Mouse (Mus musculus) lung, postnatal 36 days (tissue): Measurements from ENCODE around the gene Gm11146.

Experiments
- DNase-seq: peaks from one replicate; pipeline ENCODE4 v3.0.0; 2022; ENCODE audit warnings: mixed read lengths

Gene Gm11146

DNA sequence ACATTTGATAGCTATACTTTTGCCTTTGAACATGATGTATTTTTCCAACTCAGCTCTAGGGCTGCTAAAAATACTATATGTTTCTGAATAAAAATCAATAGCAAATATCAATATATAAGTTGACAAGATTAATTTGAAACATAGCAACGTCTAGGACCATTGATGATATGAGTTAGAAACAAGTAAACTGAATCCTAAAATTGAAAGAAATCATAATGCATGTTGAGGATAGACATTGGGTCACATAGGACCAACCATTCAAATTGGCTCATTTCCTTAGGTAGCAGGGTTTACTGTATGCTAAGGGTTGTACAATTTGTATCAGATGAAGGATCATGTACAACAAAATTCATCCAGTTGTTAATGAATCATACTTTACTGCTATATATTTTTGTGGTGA, at the start of gene Gm11146:
TSS of gene Gm11146 (minus strand) at position 101 of the 400 bp plus-strand sequence.
- no peak for DNase-seq

DNA sequence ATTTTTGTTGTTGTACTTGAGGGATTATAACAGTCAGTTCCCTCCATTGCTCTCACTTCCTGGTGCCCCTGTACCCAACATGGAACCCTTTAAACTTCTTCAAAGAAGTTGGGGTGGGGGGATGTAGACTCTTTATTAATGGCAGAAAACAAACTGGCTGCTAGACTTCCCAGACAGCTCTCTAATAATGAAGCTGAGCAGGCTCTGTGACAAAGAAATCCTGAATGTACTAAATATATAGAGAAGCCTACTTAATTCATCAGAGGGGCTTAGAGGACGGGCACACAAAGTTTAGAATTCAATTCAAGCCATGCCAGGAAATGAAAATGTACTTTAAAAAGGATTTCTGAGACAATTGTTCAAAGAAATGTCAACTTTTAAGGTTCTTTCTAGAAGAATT, 48.7 kb upstream of the Gm11146 start:
- no peak for DNase-seq

DNA sequence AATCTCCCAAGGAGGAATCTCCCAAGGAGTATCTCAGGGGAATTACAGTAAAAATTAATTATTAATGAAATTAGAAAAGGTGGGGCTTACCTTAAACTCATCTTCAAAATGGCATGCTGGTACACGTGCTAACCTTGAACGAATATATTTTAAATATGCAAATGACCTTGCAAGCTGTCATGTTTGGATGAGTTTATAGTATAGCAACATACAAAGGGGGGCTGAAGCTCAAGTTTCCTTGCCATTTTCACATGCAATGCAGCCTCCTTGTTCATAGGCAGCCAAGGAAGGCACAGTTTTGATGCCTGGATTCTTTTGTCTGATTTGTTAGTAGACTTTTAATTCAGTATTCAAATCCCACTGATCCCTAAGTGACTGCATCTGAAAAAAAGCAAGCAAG, 47.1 kb upstream of the Gm11146 start:
- DNase-seq, result no peak

DNA sequence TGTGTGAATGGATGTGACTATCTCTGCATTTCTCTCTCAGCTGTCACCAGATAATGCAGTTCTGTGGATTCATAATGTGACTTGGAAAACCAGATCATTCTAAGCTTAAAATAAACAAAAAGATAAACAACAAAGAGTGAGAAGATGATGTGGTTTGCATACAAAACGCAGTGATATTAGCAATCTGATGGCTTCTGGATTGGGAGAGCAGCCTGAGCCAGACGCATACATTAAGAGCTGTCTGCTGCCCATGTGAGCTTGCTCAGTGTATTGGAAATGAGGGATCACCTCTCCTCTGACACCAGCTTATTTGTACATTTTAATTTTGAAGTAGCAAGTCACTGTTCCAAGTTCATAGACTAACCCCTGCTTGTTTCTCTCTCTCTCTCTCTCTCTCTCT, 46.3 kb upstream of the Gm11146 start:
- no peak for DNase-seq

DNA sequence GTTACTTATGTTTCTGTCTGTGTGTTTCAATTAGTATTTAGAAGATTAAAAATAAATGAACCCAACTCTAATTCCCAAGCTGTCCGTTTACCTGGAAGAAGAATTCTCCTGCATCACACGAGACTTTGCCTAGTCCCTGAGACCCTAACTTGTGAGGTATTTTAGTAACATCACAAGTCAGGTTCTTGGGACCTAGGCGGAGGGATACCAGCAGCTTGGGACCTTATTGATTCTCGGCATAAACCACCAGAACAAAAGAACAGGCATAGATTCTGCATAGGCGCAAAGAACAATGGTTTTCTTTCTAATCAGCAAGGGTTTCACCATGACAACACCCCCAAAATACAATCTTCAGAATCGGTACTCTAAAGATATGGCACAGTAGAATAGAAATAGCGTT, 44.3 kb upstream of the Gm11146 start:
- DNase-seq, result no peak

DNA sequence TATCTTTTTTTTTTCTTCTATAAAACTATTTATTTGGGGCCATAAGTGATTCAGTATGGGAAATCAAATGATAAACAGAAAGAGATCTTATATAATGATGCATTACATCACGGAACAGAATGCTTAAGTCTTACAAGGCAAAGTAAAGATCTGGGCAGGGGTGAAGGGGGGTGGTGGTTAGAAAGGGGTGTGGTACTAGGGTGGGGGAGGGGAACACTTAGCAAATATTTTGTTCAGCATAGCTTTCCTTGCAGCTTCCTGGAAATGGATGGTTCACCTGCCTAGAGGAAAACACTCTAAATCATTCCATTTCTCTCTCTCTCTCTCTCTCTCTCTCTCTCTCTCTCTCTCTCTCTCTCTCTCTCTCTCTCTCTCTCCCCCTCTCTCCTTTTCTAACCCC, 43.1 kb upstream of the Gm11146 start:
- DNase-seq, result peak; percentile 6

DNA sequence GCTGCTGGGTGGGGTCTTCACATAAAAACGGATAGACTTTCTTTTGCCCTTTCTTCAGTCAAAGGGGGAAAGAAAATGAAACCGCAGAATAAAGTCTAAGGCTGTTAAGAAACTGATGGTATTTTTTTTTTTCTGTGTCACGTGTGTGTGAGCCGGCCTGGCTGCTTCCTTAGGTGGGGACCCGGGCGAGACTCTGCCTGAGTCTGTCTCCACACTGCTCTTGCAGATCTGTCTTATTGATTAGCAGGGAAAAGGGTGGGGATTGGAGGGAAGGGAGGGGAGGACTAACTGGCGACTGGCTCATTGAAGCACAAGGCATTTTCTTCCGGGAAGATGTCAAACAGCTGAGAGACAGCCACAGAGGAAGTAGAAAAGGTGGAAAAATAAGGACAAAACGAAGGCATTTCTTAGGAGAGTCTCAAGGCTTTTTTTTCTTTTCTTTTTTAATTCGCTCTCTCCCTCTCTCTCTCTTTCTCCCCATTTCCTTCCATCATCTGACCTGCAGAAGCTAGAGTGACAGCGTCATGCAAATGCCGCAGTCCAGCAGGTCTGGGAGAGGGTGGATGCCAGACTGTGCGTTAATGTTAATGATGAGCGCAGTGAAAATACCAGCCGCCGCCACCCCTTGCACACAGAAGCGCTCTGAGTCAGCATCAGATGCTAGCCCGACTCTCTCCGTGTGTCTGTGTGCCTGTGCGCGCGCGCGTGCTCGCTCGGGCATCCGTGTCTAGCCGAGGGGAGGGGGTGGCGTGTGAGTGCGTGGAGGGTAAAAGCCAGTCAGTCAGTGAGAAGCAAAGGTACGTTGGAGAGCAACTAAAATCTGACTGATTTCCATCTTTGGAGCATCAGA, 42.2 kb upstream of the Gm11146 start:
- DNase-seq, result peak; percentile 61

DNA sequence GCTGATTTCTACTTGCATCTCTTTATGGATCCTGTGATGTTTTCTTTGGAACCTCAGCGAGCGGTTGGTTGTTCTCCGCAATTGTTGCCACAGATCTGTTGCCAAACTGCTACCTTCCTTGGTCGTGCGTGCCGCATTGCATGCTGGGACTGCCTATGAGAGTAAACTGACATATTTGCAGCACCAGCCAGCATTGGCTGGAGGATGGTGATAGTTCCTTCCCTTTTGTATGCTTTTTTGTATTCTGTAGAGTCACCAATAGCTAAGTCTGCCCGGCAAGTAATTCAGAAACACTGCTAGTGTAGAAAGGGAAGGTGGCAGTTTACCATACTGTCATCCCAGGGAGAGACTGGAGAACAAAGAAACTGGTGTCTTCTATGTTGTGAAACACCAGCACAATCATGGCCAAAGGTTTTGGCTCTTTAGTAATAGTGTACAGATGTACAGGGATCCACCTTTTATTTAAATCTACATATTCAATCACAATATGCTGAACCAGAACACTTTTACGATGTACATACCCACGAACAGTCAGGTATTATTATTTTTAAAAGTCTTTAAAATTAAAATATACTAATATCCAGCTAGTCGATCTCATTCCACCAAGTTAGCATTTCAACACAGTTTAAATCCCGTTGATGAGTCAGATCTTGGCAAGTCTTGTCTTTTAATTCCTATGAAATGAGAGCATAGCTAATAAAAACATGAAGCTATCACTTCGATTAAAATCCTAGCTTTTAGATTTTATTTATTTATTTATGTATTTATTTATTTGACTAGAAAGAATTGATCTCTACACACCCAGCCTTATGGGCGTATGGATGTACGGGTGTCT, 41.4 kb upstream of the Gm11146 start:
- peak; percentile 36 for DNase-seq

DNA sequence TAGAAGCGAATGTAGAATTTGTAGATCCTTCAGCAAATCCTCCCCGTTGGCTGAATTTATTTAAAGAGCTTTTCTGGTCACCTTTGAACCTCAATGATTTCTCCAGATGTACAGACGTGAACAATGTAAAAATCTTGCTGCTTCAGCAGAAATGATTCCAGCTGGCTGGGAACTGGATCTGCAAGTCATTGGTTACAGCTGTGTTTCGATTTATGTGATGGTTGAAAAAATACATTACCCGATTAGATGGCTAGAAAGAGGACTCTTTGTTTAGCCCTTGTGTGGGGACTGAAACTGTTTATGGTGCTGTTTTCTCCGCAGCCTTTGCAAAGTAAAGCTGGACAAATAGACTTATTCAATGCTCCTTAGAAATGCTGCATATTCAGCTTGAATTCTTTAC, 34.6 kb upstream of the Gm11146 start:
- DNase-seq, result no peak

DNA sequence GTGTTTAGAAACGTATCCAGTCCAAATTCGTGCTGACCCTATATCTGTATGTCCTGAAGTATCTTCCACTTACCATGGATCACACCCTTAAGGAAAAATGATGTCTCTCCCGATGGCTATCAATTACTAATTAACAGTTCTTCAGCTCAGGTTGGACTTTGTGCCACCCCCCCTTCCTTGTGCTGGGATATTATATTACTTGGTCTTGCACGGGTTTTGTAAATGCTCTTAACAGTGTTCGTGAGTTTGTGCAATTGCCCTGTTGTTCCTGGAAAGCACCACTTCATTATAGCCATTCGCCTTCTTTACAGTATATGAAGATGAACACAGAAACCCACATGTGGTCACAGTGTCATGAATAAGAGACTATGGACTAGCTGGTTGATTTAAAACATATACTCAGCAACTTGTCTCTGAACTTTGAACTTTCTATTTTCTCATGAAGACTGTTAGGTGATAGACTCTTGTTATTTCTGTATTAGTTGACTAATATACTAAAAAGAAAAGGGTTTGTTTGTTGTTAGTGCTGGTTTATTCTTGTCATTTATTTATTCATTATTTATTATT, 30.5 kb upstream of the Gm11146 start:
- DNase-seq, result no peak

DNA sequence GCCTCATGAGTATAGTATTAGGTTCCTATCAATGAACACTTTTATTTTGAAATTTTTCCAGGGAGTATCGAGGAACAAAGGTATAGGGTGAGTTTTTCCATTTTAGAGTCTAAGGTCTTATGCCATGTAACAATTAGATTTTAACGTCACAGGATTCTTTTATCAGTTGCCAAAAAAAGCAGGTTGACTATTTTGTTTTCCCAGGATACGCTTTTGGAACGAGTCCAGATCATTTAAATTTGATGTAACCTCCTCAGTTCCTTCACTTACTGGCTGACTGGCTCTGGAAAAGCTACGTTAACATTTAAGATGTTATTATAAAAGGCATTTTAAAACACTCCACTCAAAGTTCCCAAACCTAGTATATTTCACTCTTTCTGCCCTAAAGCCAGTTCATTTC, 20.8 kb upstream of the Gm11146 start:
- DNase-seq, result no peak

DNA sequence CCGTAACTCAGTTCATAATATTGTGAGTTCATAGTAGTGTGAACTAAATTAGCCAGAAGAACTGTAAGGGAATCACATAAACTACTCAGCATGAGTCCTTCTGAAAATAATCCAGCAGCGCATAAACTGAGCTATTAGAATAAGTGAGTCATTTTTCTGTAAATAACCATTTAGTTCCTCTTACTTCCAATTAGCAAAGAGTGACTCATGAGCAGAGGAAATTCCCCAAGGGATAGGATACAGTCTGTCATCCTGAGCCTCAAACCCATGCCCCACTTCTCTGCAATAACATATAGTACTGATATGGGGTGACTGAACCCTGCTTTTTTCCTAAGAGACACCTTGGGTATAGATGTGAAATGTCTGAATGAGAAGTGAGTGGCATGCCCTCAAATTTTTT, 687 bp upstream of the Gm11146 start:
- DNase-seq, result no peak

DNA sequence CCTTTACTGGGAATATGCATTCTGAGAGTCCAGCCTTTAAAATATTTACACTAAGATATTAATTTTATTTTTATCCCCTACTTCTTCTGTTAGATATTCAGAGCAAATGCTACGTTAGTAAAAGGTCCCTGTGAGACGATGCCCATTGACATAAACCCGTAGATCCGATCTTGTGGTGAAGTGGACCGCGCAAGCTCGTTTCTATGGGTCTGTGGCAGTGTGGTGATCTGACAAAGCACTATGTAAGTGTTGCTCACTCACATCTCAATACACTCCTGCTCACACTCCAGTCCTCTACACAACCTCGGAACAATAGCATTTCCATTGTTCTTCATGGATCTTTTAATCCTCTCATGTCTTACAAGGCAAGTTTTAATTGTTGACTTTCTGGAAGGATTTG, 3.1 kb downstream of the Gm11146 start:
- no peak for DNase-seq

DNA sequence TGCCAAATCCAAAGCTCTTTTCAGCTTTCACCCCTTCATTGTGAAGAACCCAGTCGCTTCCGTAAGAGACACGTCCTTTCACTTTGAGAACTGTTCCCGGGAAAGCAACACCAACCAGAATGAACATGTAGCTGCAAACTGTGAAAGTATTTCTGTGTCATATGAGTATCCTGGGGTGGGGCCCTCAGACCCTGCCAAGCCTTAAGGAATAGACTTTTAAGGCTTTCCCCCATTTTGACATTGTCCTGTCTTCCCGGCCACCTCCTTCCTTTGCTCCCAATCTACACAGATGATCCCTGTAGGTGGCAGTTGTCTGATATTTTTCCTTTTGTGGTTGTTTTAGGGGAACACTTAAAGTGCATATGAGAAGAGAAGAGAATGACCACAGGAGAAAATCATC, 5.3 kb downstream of the Gm11146 start:
- no peak for DNase-seq

DNA sequence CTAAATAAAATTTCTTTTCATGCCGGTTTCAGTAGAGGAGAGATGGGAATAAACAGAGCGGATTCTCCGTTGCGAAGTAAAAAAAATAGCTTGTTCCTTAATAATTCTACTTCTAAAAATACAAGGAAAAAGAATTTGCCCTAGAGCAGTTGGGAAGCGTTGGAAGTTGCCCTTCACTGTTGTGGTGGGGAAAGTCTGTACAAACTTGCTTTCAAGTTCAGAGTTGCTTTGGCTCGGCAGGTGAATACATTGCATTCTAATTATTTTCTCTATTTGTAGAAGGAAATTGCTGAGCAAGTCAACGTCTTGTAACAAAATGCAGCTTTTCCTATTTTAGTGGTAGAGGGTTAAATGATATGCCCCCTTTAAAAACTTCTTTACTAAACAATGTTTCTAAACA, 6.2 kb downstream of the Gm11146 start:
- no peak for DNase-seq

DNA sequence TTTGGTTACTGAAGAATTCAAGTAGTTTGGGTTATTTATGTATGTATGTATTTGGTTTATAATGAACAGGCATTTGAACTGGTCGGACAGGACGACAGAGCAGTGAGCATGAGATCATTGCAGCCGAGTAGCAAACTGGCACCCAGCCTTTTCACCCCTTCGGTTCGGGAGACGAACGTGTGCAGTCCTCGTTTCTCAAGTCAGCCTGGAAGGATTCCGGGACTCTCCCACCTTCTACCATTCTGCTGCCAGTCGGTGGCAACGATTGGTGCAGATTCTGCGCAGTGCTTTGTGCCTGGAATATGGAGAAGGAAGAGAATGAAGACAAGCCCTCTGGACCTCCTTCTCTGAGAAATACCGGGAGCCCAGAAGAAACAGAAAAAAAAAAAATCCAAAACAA, 7.3 kb downstream of the Gm11146 start:
- peak; percentile 39 for DNase-seq

DNA sequence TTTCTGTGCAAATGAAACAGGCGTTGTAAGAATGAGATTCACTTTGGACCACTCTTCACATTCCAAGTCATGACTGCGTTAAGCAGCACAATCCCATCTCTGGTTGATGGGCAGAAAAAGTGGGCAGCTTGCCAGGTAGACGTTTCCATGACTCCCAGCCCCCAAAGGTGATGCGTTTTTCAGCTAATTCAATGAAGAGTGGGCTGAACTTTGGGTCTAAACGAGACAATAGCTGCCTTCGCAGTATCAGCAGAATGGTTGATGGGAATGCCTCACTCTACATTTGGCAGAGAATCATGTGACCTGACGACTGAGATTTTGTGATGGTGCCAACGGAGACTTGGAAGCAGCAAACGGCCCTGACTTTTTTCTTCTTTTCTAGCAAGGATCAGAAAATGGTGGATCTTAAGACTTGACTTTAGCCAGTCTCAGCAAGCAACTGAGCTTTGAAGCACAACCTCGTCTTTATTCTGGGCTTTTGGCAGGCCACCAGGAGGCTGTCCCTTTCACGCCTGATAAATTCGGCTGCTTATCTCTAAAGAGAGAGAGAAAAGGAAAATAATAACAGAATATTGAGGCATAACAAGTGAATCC, 8.0 kb downstream of the Gm11146 start:
- DNase-seq, result peak; percentile 54

DNA sequence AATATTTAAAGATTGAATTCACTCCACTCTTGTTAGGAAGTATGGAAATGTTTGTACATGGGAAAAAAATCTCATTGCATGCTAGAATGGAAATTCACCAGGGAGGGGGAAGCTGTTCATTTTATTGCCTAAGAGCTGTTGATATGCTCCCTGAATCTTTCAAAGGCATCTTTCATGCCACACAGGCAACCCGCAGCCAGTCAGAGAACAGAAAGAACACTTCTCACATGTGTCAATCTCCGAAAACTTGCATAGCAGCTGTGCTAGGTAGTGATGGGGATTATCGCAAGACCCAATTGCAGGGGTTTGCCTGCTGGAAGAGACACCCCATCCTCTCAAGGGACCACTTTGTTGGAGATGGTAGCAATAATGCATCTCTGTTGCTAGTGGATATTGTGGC, 8.9 kb downstream of the Gm11146 start:
- DNase-seq, result peak; percentile 3

DNA sequence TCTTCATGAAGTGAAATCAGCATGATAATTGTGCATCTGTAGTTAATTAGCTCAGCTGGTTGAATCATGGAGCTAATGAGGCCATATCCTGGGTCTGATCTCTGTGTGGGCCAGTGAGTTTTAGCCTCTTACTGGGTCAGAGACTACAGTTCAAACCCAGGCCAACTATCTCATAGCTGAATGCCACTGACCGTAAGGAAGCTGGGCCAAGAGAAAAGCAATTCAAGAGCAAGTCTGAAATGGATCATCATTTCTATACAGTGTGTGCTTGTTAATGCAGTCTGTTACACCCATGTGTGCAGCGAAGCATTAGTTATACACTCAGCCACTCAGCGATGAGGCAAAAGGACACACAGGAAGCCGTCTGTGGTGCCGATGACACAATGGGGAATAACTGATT, 28.9 kb downstream of the Gm11146 start:
- DNase-seq, result no peak

DNA sequence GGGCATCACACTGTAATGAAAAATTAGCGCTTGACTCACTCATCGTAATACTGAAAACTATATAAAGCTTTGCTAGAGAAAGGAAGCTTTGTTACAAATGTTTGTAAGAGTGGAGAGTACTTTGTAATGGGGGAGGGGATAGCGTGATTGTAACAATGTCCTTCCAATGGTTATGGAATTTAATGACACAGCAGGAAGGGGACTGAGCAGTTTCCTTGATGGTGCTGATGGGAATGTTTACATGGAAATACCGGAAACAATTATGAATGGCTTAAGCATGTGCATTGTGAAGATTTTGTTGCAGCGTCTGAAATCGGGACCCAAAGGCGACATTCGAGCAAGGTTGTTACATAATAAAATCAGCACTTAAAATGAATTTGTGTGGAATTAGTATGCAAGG, 32.4 kb downstream of the Gm11146 start:
- DNase-seq, result peak; percentile 22

DNA sequence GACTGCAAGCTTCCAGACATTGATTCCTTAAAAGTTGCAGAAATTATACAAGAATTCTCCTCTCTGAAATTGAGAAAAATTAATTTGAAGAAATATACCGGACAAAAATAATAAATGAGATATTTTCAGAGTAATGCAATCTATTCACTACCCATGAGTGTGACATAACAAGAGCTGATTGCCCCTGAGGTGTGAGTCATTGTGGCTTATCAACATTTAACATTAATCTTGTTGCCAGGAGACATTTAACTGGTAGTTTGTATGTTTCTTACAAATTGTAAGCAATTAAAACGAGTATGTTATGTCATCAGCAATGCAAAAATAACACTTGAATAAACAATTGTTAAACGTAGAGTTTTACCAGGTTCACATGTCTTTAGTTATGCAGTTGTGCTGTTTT, 33.5 kb downstream of the Gm11146 start:
- no peak for DNase-seq

DNA sequence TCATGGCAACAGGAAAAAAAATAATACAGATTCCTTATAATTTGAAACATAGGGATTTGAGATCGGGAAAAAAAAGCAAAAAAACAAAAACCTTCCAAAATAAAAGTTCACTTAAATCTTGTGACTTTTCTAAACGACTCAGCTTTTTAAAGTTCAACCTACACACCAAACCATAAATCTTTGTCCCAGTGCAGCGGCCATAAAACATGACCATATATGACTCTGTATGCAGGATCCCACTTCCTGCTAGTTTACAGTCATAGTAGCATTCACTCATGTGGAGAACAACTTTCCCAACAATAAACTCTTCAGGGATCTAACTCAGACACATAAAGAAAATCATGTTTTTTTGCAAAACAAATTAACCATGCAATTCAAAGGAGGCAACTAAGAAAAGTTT, 39.0 kb downstream of the Gm11146 start:
- no peak for DNase-seq

DNA sequence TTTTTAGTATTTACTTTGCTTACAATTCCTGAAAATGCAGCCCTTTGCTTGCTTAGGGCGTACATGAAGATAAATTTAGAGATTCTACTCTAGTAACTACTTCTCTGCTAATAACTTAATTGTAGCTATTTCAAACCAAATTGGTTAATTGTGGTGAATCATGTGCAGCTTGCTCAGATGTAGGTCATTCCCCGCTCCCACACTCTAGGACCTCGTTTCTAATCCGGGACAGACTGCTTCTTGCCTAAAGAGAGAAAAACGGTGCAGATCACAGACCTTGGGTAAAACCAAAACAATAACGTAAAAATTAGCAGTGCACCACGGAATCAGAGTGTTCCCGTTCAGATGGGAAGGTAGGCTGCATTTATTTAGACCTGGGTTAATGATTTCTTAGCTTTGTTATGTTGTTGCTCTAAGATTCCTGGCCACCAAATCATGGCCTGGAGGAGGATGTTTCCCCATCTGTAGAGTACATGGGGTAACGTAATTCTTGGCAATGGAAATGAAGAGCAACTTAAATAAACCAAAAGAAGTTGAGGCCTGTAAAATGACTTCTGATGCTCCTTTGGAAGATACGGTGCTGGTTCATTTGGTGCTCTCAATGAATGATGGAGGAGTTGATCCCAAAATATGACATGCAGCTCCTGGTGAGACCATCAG, 45.3 kb downstream of the Gm11146 start:
- no peak for DNase-seq
